Mouse (Mus musculus) ZHBTc4 (cell line): ENCODE results near the gene Erlec1.
A peak's percentile ranks its signal among the peaks of the same experiment; 100 is the strongest.

Experiments used
- DNase-seq: peaks from one replicate; pipeline ENCODE4 v3.0.0-alpha.2; 2011; ENCODE audit warnings: low read depth, low spot score

The Erlec1 gene

GRCm38 (mm10) chr11:30954279-30954725, at the start of gene Erlec1:
Gene Erlec1 (minus strand): TSS chr11:30954335.
- peak; percentile 93 for DNase-seq

GRCm38 (mm10) chr11:31001169-31001908, 47.2 kb upstream of the Erlec1 start:
- no peak for DNase-seq

- no peak for DNase-seq
Observed at GRCm38 (mm10) chr11:31000028-31000427, 45.9 kb upstream of the Erlec1 start.

GRCm38 (mm10) chr11:30998704-30999103, 44.6 kb upstream of the Erlec1 start:
- no peak for DNase-seq

GRCm38 (mm10) chr11:30998199-30998598, 44.1 kb upstream of the Erlec1 start:
- no peak for DNase-seq

- no peak for DNase-seq
Observed at GRCm38 (mm10) chr11:30996670-30997069, 42.5 kb upstream of the Erlec1 start.

- DNase-seq = no peak
Observed at GRCm38 (mm10) chr11:30986625-30987017, 32.5 kb upstream of the Erlec1 start.

- DNase-seq = peak; percentile 94
Observed at GRCm38 (mm10) chr11:30985877-30986624, 31.9 kb upstream of the Erlec1 start, which contains the start of gene Chac2. Gene Chac2 (minus strand): TSS chr11:30986350.

GRCm38 (mm10) chr11:30985237-30985636, 31.1 kb upstream of the Erlec1 start:
- no peak for DNase-seq

GRCm38 (mm10) chr11:30953469-30954154, 523 bp downstream of the Erlec1 start:
- DNase-seq = peak; percentile 53

- peak; percentile 35 for DNase-seq
Observed at GRCm38 (mm10) chr11:30952829-30953228, 1.3 kb downstream of the Erlec1 start.

- no peak for DNase-seq
Observed at GRCm38 (mm10) chr11:30943522-30943921, 10.6 kb downstream of the Erlec1 start.

- DNase-seq = no peak
Observed at GRCm38 (mm10) chr11:30928498-30928897, 25.6 kb downstream of the Erlec1 start.

- no peak for DNase-seq
Observed at GRCm38 (mm10) chr11:30928079-30928478, 26.1 kb downstream of the Erlec1 start.

- no peak for DNase-seq
Observed at GRCm38 (mm10) chr11:30923283-30923682, 30.9 kb downstream of the Erlec1 start.

GRCm38 (mm10) chr11:30920641-30921040, 33.5 kb downstream of the Erlec1 start:
- DNase-seq = no peak

GRCm38 (mm10) chr11:30912311-30912710, 41.8 kb downstream of the Erlec1 start:
- DNase-seq = no peak

GRCm38 (mm10) chr11:30899312-30899711, 54.8 kb downstream of the Erlec1 start:
- DNase-seq = no peak

GRCm38 (mm10) chr11:30896201-30896600, 57.9 kb downstream of the Erlec1 start:
- peak; percentile 67 for DNase-seq

GRCm38 (mm10) chr11:30888153-30888552, 66.0 kb downstream of the Erlec1 start:
- no peak for DNase-seq

GRCm38 (mm10) chr11:30885171-30885871, 68.8 kb downstream of the Erlec1 start, which contains the start of the genes Gpr75 and Asb3:
Gene Gpr75 (plus strand): TSS chr11:30885358.
Gene Asb3 (plus strand): TSS chr11:30885416.
- peak; percentile 70 for DNase-seq
